Mouse (Mus musculus): Measurements from ENCODE around the gene Arhgef16.
A peak's percentile ranks its signal among the peaks of the same experiment; 100 is the strongest.

Gene Arhgef16

DNA sequence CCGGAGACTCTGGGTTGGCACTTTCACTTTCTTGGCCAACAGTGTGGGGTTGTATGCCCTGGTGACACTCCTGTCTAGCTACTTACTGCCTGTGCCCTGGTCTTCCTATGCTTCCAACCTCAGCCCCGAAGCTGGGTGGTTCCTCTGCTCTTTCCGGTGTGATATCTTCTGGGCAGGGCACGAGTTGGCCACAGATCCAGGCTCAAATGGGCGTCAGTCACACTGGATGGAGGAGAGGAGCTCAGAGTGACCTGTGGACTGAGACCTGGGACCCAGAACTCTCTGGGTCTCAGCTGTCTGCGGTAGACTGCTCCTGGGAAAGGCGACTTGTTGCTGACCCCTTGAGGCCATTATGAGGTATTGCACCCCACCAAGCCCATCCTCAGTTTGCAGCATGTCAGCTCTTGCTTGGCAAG is at the start of gene Arhgef16:
Gene Arhgef16, minus strand, starts transcription at position 211 of the 416 bp plus-strand sequence.
- DNase-seq (ENCODE audit: low read depth, low spot score) = peak; percentile 18

DNA sequence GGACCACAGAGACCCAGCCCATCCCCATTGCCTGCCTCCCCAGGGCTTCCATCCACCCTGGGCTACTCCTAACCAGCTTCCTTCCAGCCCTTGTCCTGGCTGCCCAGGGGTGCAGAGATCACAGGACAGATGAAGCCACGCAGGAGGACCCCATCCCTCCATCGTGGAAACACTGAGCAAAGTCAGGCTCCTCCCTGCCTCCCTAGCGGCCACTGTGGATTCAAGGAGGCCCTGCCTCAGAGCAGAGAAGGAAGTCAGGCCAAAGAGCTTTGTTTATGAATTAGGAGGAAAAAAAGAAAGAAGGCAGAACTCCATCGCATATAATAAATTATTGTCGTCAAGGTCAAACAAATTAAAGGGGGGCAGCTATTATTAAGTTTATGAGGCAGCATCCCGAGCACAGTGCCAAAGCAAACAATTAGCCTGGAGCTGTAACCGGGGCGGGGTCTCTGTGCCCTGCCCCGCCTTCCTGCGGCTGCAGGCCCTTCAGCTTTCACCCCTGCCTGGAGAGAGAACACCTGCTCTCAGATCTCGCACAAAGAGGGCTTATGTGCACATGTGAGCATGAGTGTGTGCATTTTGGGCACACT is 46.8 kb upstream of the Arhgef16 start:
- no peak for DNase-seq (ENCODE audit: low read depth, low spot score)

DNA sequence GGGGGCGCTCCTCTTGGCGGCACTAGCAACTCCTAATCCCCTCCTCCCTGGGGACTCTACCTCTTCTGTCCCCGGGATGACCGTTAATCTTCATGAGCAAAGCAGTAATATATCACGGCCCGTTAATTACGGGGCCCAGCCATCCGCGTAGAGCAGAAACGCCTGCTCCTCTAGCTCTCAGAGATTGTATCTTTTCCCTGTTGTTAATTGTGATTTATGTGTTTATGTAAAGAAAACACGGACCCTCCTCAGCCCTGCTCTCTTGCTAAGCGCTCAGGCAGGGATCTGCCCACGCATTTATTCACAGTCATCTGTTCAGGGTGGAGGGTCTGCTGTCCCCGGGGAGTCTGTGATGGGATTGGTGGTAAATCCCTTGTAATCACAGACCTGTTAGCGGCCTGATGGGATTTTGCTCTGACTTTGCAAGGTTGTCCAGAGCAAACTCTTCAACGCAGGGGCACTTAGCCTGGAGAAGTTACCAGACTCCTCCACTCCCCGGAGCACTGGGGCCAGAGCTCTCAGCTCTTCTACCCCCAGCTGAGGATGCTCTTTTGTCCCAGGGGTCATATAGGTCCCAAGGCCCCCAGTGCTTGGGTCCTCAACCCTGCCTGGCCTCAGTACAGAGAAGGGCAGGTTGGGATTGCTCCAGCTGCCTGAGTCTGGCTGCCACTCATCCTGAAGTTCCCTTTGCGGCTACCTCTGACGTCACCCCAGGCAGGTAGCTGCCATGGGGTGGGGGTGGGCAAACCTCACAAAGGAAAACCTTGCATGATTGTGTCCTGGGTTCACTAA is 45.5 kb upstream of the Arhgef16 start:
- no peak for DNase-seq (ENCODE audit: low read depth, low spot score)

DNA sequence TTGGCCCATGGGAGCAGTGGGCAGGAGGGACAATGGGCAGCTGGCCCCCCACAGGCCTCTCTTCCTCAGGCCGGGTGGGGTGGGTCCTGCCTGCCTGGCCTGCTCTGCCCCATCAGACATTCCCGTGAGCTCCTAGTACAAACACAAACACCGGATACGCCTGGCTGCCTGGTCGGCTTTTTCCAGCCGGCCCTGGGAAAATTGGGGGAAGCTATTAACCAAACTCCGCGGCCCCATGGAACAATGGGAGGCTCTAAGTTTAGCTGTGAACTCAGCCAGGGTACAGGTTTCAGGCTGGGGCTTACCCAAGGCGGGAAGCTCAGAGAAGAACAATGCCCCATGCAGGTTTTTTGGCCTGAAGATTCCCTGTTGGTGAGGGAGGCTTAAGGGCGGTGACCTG is 35.2 kb upstream of the Arhgef16 start:
- no peak for DNase-seq (ENCODE audit: low read depth, low spot score)

DNA sequence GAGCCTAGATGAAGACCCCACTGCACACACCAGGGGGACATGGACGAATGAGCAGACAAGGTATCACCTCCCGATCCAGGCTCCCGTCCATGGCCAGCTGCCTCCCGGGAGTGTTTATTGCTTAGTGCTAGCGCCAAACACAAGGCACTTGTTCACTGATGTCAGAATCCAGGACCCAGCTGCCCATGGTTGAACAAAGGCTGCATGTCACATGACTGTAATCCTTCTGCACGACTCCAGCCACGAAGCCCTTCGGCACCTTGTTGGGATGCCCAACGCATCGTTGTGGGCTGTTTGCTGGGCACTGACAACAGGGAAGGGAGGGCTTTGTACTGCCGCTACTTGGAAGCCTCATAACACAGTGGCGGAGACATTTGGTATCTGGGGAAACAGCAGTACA is 34.3 kb upstream of the Arhgef16 start, which contains the start of gene B230104I21Rik:
Gene B230104I21Rik, plus strand, starts transcription at position 367 of the 400 bp plus-strand sequence.
- DNase-seq (ENCODE audit: low read depth, low spot score) = peak; percentile 42

DNA sequence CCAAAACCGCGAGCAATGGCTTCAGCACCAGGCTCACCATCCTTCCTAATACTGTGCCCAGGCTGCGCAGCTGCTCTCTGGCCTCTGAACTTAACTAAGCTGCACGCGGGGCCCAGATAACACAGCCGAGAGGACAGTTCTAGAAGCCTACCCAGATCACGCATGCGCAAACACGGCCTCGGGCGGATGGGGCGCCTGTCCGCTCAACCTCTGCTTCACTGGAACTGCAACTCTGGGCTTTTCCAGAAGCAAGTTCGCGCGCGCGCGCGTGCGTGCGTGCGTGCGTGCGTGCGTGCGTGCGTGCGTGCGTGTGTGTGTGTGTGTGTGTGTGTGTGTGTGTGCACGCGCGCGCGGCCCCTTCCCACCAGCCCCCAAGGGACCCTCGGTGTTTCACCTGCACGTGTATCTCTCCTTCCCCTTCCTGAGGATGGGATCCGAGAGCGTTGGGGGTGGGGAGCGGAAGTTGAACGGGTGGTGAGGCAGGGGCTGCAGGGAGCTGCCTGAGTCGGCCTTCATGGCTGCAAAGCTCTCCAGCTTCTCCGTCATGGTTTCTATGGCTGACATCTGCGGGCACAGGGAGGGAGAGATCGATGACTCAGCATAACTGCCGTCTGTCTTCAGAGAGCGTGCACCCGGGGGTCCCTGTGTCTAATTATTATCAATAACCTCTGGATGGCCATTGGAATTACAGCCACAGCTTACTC is 33.4 kb upstream of the Arhgef16 start:
- DNase-seq (ENCODE audit: low read depth, low spot score) = no peak

DNA sequence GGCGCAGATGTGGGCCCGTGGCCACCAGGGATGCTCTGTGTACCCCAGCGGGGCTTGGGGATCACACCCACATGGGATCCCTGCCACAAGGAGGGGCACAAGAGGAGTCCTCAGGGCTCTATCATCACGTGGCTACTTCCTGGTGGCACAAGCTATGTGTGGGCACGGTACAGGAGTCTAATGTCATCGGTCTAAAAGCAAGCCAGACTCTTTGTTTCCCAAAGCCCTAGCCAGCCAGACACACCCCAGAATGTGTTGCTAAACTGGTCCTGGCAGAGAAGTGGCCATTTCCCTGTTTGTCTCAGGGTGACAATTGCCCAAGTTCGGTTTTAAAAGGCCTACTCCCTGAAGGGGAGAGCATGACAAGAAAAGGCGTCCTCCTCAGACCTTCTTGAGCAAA is 31.8 kb upstream of the Arhgef16 start:
- DNase-seq (ENCODE audit: low read depth, low spot score) = no peak

DNA sequence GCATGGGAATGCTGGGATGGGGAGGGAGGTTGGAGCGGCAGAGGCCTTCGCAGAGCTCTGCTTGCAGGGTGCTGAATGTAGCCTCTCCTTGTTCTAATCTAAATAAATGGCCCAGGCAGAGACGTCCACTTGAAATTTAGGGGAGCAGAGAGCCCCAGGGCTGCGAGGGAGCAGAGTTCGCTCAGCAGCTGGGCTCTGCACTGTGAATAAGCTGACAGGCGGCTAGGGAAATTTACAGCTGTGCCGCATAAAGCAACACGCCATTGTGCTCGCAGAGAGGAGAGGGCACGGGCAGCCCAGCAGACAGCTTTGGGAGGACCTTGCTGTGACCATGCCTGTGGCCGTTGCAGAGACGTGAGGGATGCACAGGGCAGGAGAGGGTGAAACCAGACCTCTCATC is 29.8 kb upstream of the Arhgef16 start:
- no peak for DNase-seq (ENCODE audit: low read depth, low spot score)

DNA sequence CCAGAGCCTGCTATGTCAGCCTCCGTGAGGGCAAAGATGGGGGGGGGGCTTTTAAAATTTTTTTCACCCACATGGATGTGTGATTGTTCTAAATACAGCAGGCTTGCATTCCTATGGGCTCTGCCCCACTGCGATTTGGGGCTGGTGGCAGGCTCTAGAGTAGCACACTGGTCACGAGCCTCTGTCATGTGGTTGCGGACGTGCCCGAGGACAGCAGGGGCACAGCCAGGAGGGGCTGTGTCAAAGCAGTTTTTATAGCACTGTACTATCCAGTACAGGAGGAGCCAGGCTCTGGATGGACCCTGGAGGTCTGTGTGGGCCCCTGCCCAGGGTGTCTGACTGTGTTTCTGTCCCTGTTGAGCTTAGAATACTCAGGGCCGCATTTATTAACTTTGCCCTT is 28.5 kb upstream of the Arhgef16 start:
- DNase-seq (ENCODE audit: low read depth, low spot score) = no peak

DNA sequence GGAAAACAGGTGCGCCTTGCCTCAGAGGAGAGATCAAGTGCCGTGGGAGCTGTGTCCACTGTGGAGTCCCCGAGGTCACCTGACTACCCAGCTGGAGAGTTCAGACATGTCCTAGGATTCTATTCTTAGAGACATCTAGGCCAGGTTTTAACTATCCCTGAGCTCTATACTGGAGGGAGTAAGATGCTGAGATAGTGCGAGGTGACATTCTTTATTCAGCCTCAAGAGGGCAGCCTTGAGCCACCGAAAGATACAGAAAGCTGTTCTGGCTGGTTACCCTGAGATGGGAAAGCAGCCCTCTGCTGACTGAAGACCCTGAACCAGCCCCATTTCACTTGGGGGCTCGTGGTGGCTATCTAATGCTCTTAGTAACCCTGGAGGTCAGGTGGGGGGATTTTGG is 27.4 kb upstream of the Arhgef16 start:
- DNase-seq (ENCODE audit: low read depth, low spot score) = peak; percentile 61

DNA sequence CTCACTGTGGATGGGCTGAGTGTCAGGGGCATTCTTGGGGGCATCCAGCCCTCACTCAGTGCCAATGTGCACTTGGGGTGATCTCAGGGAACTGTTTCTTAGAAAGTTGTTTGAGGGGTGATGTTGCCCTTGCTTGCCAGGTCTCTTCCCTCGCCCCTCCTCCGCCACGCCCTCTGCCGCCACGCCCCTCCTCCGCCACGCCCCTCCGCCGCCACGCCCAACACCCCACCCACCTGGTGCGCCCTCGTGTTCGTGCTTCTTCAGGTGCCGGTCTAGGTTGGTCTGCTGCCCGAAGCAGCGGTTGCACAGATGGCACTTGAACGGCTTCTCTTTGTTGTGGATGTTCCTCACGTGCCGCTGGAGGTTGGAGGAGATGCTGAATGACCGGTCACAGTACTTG is 27.0 kb upstream of the Arhgef16 start:
- no peak for DNase-seq (ENCODE audit: low read depth, low spot score)

DNA sequence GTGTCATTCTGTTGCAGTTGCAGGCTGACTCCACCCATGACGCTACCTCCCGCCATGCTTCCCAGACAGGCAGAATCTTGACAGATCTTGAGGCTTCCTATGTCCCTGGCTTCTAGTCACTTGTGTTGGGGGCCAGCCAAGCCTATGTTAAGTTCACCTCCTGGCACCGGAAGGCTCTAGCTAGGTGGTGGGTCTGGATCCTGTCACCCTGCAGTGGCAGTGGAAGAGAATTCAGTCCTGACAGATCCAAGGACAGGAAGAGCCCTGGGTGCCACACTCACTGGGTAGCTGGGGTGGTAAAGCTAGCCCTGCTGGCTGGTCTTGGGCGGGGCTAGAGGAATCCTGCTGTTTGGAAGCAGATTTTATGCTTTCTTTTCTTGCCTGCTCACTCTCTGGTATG is 23.9 kb upstream of the Arhgef16 start:
- DNase-seq (ENCODE audit: low read depth, low spot score) = no peak

DNA sequence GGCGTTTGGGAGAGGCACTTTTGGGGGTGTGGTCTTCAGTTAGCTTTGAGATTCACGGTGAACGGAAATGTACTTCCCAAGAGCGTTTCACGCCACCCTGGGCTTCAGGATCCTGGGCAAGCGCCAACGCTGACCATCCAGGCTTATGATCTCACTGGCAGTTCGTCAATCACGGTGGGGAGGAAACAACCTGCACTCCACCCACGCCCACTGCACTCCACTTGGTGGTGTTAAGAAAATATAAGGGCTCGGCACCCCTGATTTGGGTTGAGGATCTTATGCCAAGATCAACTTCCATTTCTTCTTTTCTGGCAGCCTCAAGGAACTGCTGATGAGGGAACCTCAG is 12.1 kb upstream of the Arhgef16 start:
- no peak for DNase-seq (ENCODE audit: low read depth, low spot score)

DNA sequence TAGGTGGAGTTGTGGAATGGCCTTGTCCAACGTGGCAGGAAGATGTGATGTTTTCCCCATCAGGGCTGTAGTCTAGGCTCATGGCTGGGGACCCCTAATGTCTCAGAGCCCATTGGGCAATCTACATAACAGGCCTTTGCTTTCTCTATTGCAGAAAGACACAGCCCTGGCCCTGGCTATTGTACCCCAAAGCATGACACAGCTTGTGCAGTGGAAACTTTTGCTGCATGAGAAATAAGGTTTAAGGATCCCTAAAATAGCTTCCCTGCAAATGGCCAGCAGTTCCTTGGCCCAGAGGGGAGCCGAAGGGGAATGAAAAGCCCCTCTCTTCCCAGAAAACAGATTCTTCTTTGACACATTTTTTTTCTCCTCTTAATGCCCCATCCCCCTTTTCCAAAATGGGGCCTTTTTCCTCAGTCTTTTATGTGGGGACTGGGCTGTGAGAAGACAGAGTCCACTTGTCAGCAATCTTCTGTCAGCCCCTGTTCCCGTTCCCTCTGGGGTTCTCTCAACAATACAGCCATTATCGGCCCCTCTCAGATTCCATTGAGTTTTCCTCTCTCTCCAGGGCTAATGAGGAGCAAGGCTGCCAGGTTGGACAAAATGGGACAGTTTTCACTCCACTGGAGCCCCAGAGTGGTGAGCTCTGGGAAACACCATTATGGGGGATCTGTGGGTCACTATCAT is 11.6 kb upstream of the Arhgef16 start:
- peak; percentile 50 for DNase-seq (ENCODE audit: low read depth, low spot score)

DNA sequence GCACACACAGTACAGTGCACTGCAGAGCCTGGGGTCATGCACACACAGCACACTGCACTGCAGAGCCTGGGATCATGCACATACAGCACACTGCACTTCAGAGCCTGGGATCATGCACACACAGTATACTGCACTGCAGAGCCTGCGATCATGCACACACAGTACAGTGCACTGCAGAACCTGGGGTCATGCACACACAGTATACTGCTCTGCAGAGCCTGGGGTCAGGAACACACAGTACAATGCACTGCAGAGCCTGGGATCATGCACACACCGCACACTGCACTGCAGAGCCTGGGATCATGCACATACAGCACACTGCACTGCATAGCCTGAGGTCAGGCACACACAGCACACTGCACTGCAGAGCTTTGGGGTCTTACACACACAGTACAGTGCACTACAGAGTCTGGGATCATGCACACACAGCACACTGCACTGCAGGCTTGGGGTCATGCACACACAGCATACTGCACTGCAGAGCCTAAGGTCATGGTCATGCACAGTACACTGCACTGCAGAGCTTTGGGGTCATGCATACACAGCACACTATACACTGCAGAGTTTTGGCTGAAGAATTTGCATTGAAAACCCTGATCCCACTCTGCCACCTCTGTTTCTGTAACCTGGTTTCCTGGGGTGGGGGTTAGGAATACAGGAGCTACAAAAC is 10.8 kb upstream of the Arhgef16 start:
- DNase-seq (ENCODE audit: low read depth, low spot score) = no peak

DNA sequence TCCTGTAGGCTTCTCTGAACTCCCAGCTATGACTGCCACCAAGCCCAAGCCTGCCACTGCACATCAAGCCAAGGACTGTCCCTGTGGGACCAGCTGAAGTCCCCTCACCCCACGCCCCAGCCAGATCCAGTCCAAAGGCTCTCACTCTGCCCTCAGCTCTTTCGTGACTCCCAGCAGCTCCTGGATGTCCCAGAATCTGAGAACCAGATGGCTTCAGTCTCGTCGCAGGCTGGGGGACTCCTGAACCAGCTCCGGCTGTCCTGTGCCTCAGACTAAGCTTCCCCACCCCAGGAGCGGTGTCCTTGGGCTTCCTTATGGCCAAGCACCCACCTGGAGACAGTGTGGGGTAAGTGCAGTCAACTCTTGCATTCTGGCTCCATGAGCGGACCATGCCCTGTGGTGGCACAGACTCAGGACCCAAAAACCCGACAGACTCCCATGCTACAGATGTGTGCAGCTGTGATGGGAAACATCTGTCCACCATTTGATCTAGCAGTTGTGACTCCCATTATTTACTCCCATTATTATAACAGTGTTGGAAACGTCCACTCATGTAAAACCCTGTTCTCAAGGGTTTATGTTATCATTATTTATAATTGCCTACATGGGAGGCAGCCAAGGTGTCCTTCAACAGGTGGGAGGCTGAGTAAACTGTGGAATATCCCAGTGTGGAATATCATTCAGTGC is 9.2 kb upstream of the Arhgef16 start:
- no peak for DNase-seq (ENCODE audit: low read depth, low spot score)

DNA sequence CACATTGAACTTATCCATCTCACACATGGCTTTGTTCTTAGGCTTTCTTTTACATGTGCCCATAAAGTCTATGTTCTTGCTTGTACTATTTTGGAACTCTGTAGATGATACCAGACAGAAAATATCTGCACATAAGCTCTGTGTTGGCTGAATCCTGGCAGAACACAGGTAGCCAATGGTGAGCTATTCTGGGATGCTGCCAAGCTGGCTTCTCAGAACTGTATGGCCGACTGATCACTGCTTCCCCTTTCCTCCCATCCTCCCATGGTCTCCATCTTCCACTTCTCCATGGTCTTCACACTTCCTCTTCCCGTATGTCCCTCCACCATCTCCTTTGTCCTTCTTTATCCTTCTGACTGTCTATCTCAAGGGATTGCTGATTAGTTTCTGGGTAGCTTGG is 7.7 kb upstream of the Arhgef16 start:
- DNase-seq (ENCODE audit: low read depth, low spot score) = no peak

DNA sequence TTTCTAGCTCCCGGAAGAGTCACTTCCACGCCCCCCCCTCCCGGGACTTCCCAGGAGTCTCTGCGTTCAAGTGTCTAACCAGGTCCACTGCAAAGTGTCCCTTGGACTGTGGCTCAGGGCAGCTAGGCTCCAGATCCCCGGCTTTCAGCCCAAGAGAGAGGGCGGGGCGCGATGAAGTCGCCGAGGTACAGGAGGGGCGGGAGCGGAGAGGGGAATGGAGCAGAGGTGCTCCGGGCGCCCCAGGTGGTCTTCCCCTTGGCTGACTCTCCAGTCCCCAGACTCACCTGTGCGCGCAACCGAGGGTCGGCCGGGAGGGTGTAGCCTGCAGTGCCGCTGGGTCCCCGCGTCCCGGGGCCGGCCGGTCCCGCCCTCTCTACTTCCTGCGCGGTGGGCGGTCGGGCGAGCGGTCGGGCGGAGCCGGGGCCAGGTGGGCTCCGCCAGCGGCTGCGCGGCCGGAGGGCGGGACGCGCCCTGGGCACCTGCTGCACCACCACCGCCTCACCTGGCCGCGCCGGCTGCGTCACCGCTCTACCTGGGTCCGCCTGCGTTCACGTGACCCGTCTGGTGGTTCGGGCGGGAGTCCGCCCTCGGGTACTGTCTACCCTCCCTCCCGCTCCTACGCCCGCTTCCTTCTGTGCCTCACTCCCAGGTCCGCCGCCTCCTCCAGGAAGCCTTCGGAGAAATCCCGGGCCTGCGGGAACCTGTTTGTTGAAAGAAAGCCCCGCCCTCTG is 1.8 kb downstream of the Arhgef16 start:
- DNase-seq (ENCODE audit: low read depth, low spot score) = no peak

DNA sequence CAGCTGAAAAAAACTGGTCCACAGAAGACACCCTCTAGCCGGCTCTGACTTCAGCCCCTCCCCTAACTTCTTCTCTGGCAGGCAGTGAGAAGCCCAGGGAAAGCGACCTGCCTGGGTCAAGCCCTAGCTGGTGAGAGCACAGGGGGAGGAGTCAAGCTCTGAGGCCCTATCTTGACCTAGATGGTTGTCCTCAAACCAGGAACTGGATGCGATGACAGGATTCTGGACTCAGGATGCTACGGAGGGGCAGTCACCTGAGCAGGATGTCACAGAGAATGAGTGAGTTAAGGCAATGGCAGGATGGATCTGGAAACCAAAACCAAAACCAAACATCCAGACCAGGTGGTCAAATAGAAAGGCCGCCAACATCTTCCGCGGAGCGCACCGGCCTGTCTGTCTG is 3.7 kb downstream of the Arhgef16 start:
- DNase-seq (ENCODE audit: low read depth, low spot score) = no peak

DNA sequence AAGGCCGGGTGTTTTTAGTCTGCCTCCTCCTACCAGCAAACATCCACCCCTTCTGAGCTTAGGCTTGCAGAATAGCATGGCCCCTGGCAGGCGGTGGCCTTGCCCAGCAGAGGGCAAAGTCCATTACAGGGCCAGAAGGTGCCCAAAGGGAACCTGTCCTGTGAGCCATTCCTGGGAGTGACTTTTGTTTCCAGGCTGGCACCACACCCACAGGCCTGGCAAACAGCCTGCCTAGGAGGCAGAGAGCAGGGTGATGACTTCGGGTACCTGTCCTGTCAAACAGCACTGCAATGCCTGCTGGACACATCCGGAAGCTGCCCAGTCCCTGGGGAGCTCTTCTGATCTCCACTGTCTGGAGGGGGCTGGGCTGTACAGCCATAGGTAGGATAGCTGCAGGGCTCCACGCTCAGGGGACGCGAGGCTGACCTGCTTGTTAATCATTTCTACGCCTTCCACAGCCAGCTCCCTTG is 7.2 kb downstream of the Arhgef16 start:
- DNase-seq (ENCODE audit: low read depth, low spot score) = no peak
